Mouse (Mus musculus) lung, postnatal 10 days (tissue): ENCODE results near the gene Sprtn.
A peak's percentile ranks its signal among the peaks of the same experiment; 100 is the strongest.

ENCODE experiments used
- DNase-seq: peaks from one replicate; pipeline ENCODE4 v3.0.0; 2021

The Sprtn gene

GRCm38 (mm10) chr8:124897386-124898250, at the start of gene Sprtn, which contains the start of gene Exoc8:
Gene Sprtn (plus strand): TSS chr8:124897886.
Gene Exoc8 (minus strand): TSS chr8:124897705.
- DNase-seq = peak; percentile 97

DNA sequence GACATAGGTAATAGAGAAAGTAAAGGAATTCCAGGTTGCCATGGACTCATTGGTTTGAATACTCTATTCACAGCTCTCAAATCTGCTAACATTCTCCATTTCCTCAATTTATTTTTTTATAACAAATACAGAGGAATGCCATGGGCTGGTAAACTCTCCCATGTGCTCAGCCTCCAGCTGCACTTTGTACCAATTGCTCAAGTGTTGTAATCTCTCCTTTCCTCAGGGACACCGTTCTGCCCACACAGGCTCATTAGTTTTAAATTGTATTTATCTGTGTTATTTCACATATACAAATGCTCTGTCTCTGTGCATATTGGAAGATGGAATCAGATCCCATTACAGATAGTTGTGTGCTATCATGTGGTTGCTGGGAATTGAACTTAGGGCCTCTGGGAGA, 44.2 kb upstream of the Sprtn start:
- no peak for DNase-seq

DNA sequence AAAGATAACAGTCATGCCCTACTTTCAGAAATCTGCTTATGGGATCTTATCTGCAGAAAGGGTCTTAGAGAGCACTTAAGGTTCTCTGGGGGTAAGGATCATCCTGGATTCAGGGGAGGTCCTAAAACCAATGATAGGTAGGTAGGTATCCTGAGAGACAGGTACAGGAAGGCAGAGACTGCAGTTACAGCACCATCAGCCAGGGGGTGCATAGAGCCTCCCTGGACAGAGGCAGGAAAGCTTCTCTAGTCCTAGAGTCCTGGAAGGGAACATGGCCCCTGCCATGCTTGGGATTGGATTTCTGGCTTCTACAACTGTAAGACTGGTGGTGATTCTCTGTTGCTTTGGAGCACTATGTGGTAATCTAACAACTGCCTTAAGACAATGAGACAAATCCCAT, 38.2 kb upstream of the Sprtn start:
- peak; percentile 41 for DNase-seq

DNA sequence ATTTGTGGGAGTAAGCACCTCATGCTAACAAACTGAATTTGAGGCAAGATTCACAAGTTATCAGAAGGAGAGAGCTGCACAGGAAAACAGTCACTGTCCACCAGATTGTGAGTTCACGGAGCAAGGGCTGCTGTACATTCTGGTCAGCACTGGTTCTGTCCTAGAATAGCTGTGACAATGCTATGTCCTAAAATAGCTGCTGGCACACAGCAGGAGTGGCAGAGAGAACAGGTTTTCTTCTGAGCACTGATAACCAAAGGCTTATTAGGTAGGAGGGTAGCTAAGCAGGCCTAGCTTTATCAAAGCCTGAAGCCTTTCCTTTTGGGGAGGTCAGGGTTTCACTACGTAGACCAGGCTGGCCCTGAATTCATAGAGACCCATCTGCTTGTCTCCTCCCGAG, 37.5 kb upstream of the Sprtn start:
- DNase-seq = no peak

DNA sequence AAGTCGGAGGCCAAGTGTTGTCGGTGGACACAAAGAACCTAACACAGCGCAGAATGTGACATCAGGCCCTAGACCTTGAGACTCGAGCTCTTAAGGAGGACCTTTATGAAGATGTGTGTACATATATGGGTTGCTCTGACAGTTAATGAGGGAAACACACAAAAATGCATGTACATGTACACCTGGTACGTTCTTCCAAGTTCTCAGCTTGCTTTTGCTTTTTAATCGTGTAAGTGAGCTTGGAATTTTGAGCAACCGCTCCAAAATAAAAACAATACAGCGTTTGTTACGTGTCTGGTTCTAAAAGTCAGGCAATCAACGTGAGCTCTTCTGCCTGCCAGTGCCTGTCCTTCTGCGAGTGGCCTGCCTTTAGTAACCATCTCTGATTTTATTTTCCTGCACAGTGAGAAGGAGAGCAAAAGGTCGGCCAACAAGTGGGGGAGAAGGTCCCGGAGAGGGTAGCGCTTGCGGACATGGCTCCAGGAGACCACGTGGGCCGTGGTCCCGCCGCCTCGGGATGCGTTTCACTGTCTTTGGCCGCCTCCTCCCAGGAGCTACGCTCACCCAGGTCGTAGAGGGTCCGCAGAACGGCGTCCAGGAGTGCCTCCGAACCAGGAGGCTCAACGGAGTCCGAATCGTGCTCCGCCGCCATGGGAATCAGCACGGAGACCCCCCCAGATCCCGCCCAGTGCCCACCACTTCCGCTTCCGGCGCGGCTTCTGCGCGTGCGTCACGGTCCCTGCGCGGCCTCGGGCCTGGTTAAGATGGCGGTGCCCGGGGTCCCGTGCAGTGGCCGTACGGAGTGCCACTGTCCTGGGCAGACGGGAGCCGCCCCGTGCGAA, 35.1 kb upstream of the Sprtn start, which contains the start of the genes Gnpat and 2810004N23Rik:
TSS of gene Gnpat (plus strand) at position 713 of the 842 bp plus-strand sequence.
TSS of gene 2810004N23Rik (minus strand) at position 800 of the 842 bp plus-strand sequence.
- peak; percentile 95 for DNase-seq

DNA sequence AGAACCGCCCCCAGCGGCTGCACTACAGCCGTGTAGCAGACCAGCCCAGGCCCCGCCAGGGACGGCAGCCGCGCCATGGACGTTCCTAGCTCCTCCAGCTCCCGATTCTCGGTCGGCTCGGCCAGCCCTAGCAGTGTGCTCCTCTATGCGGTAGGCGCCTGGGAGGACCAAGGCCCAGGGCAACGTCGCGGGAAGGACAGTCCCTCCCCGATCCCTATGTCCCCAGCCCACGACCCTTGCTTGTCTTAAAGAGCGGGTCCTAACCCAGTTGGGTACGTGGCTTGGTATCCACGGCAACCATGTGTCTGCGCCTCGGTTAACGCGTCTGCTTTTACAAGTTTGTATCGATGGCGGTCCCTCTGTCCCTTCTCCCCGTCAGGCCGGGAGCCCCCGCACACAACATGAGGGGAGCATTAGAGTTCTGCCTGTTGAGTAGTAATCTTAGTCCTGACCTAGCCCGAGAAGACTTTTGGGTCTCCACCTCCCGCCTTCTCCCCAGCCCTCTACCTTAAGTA, 34.5 kb upstream of the Sprtn start:
- DNase-seq = no peak

- DNase-seq = no peak
Observed at GRCm38 (mm10) chr8:124863729-124864128, 34.0 kb upstream of the Sprtn start.

GRCm38 (mm10) chr8:124866669-124867068, 31.0 kb upstream of the Sprtn start:
- no peak for DNase-seq

GRCm38 (mm10) chr8:124867126-124867525, 30.6 kb upstream of the Sprtn start:
- DNase-seq = no peak

GRCm38 (mm10) chr8:124869708-124870107, 28.0 kb upstream of the Sprtn start:
- no peak for DNase-seq

DNA sequence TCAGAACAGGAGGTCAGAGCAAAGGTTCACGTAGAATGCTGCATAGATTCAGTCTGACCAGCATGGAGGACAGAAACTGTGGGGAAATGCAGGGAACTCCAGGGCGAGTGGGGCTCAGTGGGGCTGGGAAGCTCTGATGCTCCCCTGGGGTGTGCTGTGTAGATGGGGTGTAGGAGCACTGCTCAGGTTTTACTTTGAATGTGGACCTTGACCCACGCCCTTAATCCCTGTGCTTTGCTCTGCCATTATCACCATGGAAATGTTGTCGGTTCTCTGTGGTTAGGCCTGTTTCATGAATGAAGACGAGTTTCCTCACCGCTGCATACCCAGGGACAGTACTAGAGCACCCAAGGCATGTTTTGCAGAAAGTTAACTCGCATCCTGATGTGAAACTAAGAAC, 26.2 kb upstream of the Sprtn start:
- no peak for DNase-seq

- DNase-seq = no peak
Observed at GRCm38 (mm10) chr8:124872081-124872480, 25.6 kb upstream of the Sprtn start.

GRCm38 (mm10) chr8:124872690-124873089, 25.0 kb upstream of the Sprtn start:
- no peak for DNase-seq

DNA sequence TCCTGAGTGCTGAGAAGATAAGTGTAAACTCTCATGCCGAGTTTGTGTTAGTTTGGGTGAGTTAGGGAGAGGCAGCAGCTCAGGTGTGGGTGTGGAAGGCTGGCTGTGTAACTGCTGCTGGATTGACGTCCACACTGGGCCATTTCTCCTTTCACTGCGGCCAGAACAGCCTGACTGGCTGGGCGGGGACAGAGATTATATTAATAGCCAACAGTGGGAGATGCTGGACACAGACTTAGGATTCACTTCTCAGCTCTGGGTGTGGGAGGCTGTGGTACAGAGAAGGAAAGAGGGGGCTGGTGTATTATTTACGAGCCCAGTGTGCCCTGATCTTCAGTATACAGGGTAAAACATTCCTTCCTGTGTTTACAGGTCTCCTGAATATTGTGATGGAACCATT, 19.5 kb upstream of the Sprtn start:
- DNase-seq = no peak

- no peak for DNase-seq
Observed at GRCm38 (mm10) chr8:124878946-124879526, 18.6 kb upstream of the Sprtn start.

DNA sequence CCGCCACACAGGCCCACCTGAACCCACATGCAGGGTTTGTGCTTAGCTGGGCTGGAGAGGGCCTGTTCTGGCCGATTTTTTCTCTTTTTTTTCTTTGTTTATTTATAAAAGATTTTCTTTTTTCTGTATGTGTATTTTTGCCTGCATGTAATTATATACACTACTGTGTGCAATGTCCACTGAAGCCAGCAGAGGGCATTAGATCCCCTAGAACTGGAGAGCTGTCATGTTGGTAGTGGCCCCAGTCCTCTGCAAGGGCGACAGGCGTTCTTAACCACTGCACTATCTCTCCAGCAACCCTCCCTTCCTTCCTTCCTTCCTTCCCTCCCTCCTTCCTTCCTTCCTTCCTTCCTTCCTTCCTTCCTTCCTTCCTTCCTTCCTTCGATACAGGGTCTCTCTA, 9.3 kb upstream of the Sprtn start:
- no peak for DNase-seq

GRCm38 (mm10) chr8:124892596-124892995, 5.1 kb upstream of the Sprtn start:
- DNase-seq = no peak

- DNase-seq = no peak
Observed at GRCm38 (mm10) chr8:124896010-124896631, 1.6 kb upstream of the Sprtn start.

GRCm38 (mm10) chr8:124896632-124897385, 877 bp upstream of the Sprtn start:
- peak; percentile 91 for DNase-seq

GRCm38 (mm10) chr8:124898251-124898905, 692 bp downstream of the Sprtn start:
- no peak for DNase-seq

GRCm38 (mm10) chr8:124903198-124903597, 5.5 kb downstream of the Sprtn start:
- no peak for DNase-seq
